Mouse (Mus musculus) megakaryocyte, embryonic 14.5 days (primary cell): ENCODE results near the gene Igf2bp3.

Experiments
- FLI1 ChIP-seq: IDR thresholded peaks from 2 replicates; pipeline ENCODE4 v1.6.1; 2012; ENCODE audit warnings: low read length, inconsistent platforms, mixed read lengths
- GATA1 ChIP-seq: IDR thresholded peaks from 3 replicates; pipeline ENCODE4 v1.6.1; 2012; ENCODE audit warnings: mixed read lengths, low read length, inconsistent platforms, borderline replicate concordance

DNA sequence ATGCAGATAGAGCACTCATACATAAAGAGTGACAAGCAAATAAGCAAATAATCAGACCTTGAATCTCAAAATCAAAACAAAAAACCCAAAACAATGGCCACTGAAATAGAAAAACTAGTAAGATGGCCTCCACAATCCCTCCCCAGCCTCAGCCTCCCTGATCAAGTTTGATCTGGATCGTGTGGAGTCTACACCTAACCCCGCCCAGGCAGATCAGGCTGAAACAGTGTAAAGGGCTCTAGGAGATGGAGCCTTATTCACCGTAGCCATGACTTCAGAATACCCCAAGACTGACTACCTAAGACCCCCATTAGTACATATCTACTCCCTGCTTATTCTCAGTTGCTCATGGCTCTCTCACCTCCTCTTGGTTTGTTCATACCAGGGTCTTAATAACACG, 41.1 kb downstream of the Igf2bp3 start:
- TF ChIP-seq GATA1 = no peak
- TF ChIP-seq FLI1 = no peak
